Mouse (Mus musculus) ES-CJ7 (cell line): Measurements from ENCODE around the gene Nav1.
A peak's percentile ranks its signal among the peaks of the same experiment; 100 is the strongest.

Source experiments
- DNase-seq: peaks from one replicate; pipeline ENCODE4 v3.0.0; 2011; ENCODE audit warnings: low read depth, low spot score

Nav1 gene

DNA sequence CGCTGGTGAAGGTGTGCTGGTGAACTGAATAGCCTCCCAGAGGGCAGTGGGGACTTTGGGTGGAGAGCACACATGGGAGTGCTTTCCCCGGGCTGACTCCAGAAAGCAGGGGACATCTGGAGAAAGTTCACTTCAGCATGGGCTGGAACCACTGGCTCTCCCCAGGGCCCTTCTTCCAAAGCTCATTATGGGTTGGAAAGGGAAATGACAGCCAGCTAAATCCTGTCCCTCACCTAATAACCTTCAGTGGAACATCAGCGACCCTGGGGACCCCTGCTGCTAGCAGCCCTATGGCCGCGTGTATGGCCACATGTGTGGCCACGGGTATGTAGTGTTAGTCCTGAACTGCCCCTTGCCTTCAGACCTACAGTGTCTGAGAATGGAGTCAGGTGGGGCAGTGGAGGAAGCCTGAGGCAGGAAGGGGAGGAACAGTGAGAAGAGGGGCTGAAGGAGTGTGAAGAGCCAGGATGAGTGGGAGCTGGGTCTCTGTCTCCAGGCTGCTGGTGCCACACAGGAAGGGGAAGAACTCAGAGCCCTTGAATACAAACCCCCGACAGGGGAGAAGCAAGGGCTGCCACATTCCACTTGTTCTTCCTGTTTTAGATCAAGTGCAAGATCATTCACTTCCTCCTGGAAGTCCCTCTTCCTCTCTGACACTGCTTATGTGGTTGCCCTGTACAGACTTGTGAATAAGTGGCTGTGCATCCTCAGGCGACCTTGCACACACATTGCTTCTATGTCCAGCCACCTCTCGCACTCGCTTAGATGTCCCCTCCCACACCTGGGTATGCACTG lies 90.4 kb downstream of the Nav1 start:
- DNase-seq, result no peak

GRCm38 (mm10) chr1:135515633-135516238 lies 91.4 kb downstream of the Nav1 start:
- DNase-seq, result no peak

GRCm38 (mm10) chr1:135514913-135515632 lies 92.0 kb downstream of the Nav1 start:
- DNase-seq, result no peak

DNA sequence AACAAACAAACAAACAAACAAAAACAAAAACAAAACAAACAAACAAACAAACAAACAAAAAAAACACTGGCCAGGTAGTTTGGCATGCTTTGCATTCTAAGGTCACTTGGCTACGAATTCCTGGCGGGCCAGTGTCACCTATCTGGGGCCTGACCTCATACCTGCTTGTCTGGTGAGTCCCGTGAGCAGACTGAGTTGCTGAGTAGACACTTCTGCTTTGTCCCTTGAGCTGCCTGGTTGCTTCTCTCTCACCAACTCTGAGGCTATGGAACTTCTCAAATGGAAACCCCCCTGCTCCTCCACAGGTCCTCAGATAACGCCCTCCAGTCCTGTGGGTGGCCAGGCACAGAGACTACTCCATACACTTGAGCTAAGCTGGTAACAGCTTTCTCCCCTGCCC lies 93.0 kb downstream of the Nav1 start:
- DNase-seq, result no peak

GRCm38 (mm10) chr1:135513464-135513863 lies 93.6 kb downstream of the Nav1 start:
- no peak for DNase-seq

- peak; percentile 89 for DNase-seq
Measured at GRCm38 (mm10) chr1:135510346-135510977, 96.6 kb downstream of the Nav1 start.

DNA sequence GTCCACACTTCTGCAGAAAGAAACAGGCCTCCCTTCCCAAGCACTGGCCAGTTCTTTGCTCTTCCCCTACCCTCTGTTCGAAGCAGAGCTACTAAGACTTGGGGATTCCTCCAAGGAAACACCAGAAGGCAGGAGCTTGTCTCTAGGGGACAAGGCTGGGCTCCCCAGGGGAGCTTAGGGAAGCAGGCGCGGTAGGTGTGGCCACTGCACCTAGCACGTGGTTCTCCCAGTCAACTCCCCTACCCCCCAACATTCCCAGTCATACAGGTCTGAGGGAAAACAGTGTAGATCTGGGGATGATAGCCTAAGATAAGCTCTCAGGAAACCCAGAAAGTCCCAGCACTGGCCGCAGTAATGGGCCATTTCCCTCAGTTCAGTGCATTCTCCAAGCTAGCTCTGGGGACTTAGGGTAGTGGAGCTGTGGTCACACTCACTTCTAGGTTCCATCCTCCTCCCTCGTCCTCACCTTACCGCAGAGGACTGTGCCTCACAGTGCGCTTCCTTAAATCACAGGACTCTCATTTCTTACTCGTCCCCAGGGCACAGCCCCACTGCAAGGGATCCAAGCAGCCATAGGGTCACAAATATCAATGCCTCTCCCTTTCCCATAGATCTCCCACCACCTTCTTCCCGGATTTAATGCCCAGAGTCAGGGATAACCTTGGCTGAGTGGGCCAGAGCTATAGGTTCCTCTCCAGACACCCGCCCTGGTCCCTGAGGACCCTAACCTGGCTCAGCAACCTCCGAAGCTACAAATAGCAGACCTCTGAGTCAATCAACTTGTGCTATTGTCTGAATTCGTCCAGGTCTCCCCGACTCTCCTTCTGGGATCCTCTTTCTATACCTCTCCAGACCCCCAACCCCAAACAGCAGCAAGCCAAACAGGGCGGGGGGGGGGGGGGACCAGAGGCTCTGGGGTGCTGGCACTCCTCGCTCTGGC lies 97.7 kb downstream of the Nav1 start:
- DNase-seq, result peak; percentile 60

DNA sequence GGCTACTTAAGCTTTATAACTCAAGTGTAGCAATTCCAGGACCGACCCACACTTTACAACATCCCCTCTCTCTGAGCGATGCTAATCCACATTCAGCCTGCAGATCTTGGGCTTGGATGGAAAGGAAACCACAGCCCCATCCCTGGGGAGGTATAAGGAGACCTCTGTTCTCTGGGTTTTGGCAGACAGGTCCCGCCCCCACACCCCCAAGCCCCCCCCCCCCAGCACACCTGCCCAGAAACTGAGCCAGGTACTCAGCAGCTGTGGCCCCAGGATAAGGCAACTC lies 98.8 kb downstream of the Nav1 start:
- DNase-seq, result no peak

GRCm38 (mm10) chr1:135507572-135508348 lies 99.3 kb downstream of the Nav1 start:
- peak; percentile 97 for DNase-seq

DNA sequence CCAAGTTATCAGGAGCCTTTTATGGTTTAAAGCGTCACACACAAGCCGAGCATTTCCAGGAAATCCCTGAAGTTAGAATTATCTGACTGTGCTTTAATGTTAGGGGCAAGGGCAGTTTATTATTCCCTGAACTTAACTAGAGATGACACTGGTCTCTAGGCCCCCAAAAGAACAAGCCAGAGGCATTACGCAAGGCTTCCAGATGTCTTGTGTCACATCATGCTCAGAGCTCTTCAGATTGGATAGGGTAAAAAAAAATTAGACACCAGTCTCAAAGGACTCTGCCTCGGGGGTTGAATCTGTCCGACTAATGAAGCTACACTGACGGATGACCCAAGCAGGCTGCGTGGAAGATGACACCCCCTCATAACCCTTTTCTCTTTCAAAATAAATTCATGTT lies 101.6 kb downstream of the Nav1 start:
- no peak for DNase-seq

- DNase-seq, result no peak
Measured at GRCm38 (mm10) chr1:135503436-135503835, 103.7 kb downstream of the Nav1 start.

GRCm38 (mm10) chr1:135502750-135503149 lies 104.3 kb downstream of the Nav1 start:
- DNase-seq, result no peak

- DNase-seq, result peak; percentile 74
Measured at GRCm38 (mm10) chr1:135502135-135502534, 105.0 kb downstream of the Nav1 start.

DNA sequence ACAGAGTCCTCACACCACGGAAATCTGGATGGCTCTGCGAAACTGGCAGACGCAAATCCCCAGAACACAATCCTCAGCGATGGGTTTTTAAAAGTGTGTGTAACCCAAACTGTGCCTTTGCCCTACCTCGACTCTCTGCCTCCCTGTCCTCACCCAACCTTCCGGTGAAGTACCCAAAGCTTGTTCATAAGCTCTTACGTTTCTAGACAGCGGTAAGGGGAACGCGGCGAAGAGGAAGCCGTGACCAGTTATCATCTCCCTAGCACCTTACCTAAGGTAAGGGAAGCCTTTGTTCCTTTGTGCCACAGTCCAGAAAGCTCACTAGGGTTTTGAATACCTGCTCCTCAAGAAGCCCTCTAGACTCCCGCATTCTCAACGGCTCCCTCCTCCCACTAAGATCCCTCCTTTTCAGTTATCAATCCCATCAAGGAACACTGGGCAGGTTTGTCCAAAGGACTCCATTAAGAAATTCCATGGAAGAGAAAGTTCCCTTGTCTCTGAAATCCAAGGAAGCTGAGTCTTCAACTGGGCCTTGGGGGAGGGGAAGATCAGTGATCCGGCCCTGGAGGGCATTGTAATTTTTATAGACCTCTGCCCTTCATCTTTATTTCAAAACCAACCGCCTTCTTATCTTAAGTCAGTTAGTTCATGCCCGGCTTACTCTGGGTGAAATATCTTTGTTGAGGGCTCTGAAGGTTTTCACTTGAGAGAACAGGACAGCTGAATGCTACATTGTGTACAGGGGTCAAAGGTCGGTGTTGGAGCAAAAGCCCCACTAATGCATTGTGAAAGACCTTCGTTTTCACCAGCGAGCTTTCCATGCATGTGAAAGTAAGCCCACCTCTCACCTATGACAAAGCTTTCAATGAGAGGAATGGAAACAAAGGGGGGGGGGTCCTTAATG lies 108.4 kb downstream of the Nav1 start:
- DNase-seq, result no peak

GRCm38 (mm10) chr1:135495048-135495447 lies 112.0 kb downstream of the Nav1 start:
- no peak for DNase-seq

DNA sequence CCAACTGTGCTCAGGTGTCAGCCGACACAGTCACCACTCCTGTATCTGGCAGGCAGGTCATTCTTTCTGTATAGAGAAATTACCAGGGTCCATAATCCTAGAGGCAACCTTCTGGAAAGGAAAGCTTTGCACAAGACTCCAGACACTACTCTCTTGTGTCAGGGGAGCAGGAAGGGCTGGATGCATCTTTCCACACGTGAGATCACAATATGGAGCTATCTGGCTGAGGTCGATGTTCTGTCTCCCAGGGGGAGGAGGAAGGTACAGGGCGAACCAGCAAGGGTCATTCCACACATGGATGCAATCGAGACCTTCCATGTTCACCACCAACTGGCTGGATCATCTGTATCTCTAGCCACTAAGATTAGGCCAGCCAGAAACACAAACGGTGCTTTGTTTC lies 113.2 kb downstream of the Nav1 start:
- DNase-seq, result no peak

GRCm38 (mm10) chr1:135492406-135492805 lies 114.7 kb downstream of the Nav1 start:
- no peak for DNase-seq

DNA sequence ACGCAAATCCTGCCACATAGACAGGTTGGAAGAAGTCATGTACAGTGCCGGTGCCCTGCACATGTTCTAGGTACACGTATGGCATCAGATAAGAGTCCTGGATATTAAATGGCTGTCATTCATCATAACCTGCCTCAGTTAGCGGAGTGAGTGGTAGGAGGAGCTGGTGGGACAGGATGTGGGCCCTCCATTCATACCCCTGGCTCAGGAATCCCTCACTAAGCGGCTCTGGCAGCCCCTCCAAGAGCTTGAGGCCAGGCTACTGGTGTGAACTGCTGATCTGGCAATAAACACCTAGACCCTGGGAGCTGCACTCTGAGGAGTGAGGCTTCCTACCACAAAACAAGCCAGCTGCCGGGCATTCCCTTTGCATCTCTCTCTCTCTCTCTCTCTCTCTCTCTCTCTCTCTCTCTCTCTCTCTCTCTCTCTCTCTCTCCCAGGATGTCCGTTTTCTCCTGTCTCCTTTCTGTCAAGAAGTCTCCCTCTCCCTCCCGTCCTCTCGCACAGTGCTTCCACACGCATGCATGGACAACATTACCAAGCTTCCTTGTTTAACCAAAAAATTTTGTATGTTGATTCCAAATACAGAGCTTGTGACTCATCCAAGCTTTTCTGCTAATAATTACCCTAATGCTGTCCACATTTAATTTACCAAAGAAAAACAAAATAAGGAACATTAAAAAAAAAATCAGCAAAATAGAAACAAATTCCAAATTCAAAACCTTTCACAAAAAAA lies 116.0 kb downstream of the Nav1 start:
- no peak for DNase-seq

DNA sequence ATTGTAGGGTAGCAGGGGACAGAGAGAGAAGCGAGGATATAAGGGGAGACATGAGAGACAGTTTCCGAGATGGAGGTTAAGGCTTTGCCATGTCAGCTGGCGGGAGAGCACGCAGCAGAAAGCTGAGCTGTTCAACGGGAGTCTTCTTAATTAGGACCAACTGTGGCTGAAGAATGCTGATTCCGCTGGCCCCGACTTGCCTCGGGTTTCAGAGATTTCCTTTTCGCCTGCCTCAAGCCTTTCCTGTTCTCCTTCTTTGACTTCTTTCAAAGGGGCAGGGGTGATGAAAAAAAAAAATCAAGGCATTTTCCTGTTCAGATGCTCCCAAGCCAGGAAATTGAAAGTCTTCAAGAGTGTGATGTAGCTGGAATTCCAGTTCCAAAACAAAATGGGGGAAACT lies 118.2 kb downstream of the Nav1 start:
- DNase-seq, result no peak
